Mouse (Mus musculus) spleen, adult 2 months (tissue): ENCODE data around the gene Pkd2. TPM values are rescaled to one million over a fixed set of nuclear protein-coding genes. Genes with fewer than 3 reads are reported as not detected.

Experiments
- DNase-seq, 2 experiments: peaks; one replicate each; pipeline versions ENCODE4 v3.0.0 to v3.0.0-alpha.2; 2012 to 2021; ENCODE audit warnings: low spot score in 2 of 2, low read depth in 1 of 2
- H3K27ac ChIP-seq: fragments of 200-500 bp; 2 replicates; pipeline ENCODE4 v1.5.1; 2012; ENCODE audit warnings: low read length, inconsistent platforms; ENCODE audit not compliant: insufficient read depth
- H3K27me3 ChIP-seq: fragments of 200-500 bp; 2 replicates; pipeline ENCODE4 v1.6.1; 2012; ENCODE audit warnings: mild to moderate bottlenecking, moderate library complexity, low read length, inconsistent platforms; ENCODE audit not compliant: control insufficient read depth, insufficient read depth
- H3K36me3 ChIP-seq: fragments of 200-500 bp; 2 replicates; pipeline ENCODE4 v1.6.1; 2012; ENCODE audit warnings: mild to moderate bottlenecking, low read length, inconsistent platforms; ENCODE audit not compliant: control insufficient read depth, insufficient read depth
- H3K4me1 ChIP-seq: fragments of 200-500 bp; 2 replicates; pipeline ENCODE4 v1.6.1; 2011; ENCODE audit warnings: inconsistent platforms; ENCODE audit not compliant: control insufficient read depth, insufficient read depth, insufficient read length
- H3K4me3 ChIP-seq: fragments of 200-500 bp; 2 replicates; pipeline ENCODE4 v1.5.1; 2011; ENCODE audit warnings: mild to moderate bottlenecking, inconsistent platforms; ENCODE audit not compliant: insufficient read depth, insufficient read length; ENCODE audit errors: extremely low read depth
- CTCF ChIP-seq: fragments of 200-500 bp; IDR thresholded peaks from 2 replicates; pipeline ENCODE4 v1.5.1; 2011; ENCODE audit warnings: mild to moderate bottlenecking, inconsistent platforms; ENCODE audit not compliant: insufficient read depth, insufficient read length, insufficient replicate concordance; ENCODE audit errors: extremely low read depth
- POLR2A ChIP-seq: fragments of 200-500 bp; IDR thresholded peaks from 2 replicates; pipeline ENCODE4 v1.6.1; 2011; ENCODE audit warnings: low read depth, low read length, inconsistent platforms
- WGBS: fragments of 180-500 bp; shearing (Covaris S2); methylation state at CpG from one replicate; pipeline ENCODE4 v1.1.7; 2018; 5-methylcytosine and 5-hydroxymethylcytosine counted together
- polyA plus RNA-seq: library from polyadenylated mRNA; depleted of rRNA; stranded (reverse); fragments of >200 nt; gene quantifications from 2 replicates; pipeline ENCODE4 v1.2.3, GENCODE M21; 2012

Gene Pkd2
- polyA plus RNA-seq, 1 experiment = 5.3 TPM

DNA sequence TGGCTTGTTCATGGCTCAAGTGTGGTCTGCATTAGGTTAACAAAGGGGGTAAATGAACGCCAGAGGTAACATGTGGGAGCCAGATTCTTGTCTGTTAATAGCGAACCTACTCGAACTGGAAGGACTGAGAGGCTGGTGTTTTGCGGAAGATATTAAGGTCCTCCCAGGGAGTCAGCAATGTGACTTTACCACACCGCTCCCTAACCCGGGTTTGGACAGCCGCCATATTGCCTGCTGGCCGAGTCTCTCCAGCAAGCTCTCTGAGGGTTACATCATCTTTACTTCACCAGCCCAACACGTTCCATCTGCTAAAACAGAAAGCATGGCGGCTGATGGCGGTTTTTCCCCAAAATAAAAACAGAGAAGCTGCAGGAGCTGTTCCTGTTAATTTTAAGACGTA, 6.5 kb downstream of the Pkd2 start:
- H3K36me3 ChIP-seq = no peaks in the 10 kb centered on the region
- TF ChIP-seq POLR2A (no peak), CTCF (no peak)
- H3K4me3 ChIP-seq = no peak overlapping the region
- H3K27ac ChIP-seq = no peak overlapping the region
- no peaks in the 10 kb centered on the region for H3K27me3 ChIP-seq
- 91% methylated on average over 12 of the region's 12 CpGs for WGBS
- no peak for DNase-seq
- H3K4me1 ChIP-seq = no peaks in the 10 kb centered on the region

DNA sequence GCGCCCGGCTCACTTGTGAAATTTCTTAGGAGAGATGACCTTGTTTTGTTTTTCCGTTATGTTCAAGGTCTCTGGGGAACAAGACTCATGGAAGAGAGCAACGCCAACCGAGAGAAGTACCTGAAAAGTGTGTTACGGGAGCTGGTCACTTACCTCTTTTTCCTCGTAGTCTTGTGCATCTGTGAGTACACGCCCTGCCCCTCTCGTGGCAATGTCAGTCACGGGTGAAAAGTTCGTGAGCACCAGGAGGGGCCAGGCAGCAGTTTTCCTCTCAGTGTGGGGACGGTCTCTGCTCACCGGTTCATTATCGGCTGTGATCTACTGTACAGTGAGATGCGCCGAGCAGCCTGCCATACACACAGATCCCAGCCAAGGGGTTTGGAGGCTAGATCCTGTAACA, 7.6 kb downstream of the Pkd2 start:
- Histone ChIP-seq H3K4me3 (no peak overlapping the region), H3K27me3 (no peaks in the 10 kb centered on the region), H3K4me1 (no peaks in the 10 kb centered on the region), H3K27ac (no peak overlapping the region), H3K36me3 (no peaks in the 10 kb centered on the region)
- 94% methylated on average over 16 of the region's 16 CpGs for WGBS
- DNase-seq = no peak
- no peak for TF ChIP-seq CTCF
- no peak for TF ChIP-seq POLR2A

DNA sequence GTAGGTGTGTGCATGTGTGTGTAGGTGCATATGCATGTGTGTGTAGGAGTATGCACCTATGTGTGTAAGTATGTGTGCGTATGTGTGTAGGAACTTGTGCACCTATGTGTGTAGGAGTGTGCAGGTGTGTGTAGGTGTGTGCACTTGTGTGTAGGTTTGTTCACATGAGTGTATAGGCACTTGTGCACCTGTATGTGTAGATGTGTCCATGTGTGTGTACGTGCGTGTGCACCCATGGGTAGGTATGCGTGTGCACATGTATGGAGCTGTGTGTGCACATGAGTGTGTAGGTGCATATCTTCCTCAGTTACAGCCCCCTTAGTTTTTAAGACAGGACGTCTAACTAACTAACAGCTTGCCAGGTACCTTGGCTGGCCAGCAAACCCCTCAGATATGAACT, 9.3 kb downstream of the Pkd2 start:
- Histone ChIP-seq H3K4me1 (no peaks in the 10 kb centered on the region), H3K4me3 (no peak overlapping the region), H3K27ac (no peak overlapping the region), H3K36me3 (no peaks in the 10 kb centered on the region), H3K27me3 (no peaks in the 10 kb centered on the region)
- WGBS = 91% methylated on average over 5 of the region's 5 CpGs
- TF ChIP-seq CTCF (no peak), POLR2A (no peak)
- no peak for DNase-seq

DNA sequence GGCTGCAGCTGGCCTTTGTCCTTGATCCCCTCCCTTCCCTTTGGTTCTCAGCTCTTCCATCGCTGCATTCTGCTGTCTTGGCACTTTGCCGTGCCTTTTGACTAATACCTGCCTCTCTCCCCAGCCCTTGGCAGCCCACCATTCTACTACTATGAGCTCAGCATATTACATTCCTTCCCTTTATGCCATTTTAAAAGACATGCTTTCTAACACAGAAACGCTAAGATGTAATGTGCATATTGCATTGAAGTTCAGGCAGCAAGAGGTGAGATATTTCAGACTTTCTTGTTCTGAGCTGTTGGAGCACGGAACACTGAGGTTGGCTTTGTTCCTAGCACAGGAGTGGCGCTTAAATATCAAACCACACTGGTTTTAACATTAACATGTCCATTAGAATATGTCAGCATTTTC, 11.7 kb downstream of the Pkd2 start:
- H3K4me1 ChIP-seq = no peaks in the 10 kb centered on the region
- H3K36me3 ChIP-seq = no peaks in the 10 kb centered on the region
- DNase-seq = no peak
- WGBS = 88% methylated on average over 5 of the region's 5 CpGs
- TF ChIP-seq CTCF (no peak), POLR2A (no peak)
- H3K27ac ChIP-seq = no peak overlapping the region
- no peak overlapping the region for H3K4me3 ChIP-seq
- H3K27me3 ChIP-seq = no peaks in the 10 kb centered on the region

DNA sequence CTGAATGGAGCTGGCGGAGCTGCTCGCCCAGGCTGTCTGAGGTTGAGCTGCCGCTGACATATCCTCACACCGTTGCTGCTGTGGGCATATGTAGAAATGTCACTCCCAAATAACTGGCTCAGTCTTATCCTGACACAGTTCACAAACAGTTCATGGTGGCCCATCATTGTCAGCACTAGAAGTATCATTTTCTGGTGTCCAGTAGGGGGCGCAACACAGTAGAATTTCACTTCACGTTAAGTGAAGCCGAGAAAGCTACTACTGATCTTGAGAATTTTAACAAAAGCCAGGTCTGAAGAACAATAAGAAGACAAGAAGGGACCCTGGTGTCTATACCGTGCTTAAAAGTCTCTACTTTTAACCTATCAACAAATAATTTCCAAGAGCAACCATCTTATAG, 13.1 kb downstream of the Pkd2 start:
- DNase-seq = no peak
- H3K36me3 ChIP-seq = no peaks in the 10 kb centered on the region

DNA sequence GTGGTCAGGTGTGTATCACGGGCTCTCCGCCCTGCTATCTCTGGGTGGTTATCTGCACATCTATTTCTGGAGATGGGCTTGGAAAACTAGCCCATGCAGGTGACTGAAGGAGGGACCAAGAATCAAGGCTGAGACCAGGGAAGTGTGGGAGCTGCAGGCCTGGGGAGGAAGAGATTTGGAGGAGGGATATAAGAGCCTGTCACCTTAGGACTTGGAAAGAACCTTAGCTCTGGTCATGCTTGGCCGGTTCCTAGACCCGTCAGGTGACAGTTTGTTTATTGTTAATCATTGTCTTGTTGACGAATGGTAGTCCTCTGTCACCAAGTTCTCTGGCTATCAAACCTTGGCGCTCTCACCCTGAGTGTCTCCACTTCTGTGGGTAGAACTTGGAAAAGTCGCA, 21.1 kb downstream of the Pkd2 start:
- Histone ChIP-seq H3K4me3 (no peak overlapping the region), H3K27me3 (no peaks in the 10 kb centered on the region), H3K27ac (no peak overlapping the region), H3K4me1 (no peaks in the 10 kb centered on the region), H3K36me3 (no peaks in the 10 kb centered on the region)
- TF ChIP-seq POLR2A (no peak), CTCF (no peak)
- no peak for DNase-seq
- WGBS = 95% methylated on average over 7 of the region's 7 CpGs

More for the DNA sequence above, 13.1 kb downstream of the Pkd2 start:
- H3K4me1 ChIP-seq = no peaks in the 10 kb centered on the region
- no peak overlapping the region for H3K4me3 ChIP-seq
- H3K27ac ChIP-seq = no peak overlapping the region
- no peak for TF ChIP-seq CTCF
- TF ChIP-seq POLR2A = no peak
- no peaks in the 10 kb centered on the region for H3K27me3 ChIP-seq
- 95% methylated on average over 8 of the region's 8 CpGs for WGBS

DNA sequence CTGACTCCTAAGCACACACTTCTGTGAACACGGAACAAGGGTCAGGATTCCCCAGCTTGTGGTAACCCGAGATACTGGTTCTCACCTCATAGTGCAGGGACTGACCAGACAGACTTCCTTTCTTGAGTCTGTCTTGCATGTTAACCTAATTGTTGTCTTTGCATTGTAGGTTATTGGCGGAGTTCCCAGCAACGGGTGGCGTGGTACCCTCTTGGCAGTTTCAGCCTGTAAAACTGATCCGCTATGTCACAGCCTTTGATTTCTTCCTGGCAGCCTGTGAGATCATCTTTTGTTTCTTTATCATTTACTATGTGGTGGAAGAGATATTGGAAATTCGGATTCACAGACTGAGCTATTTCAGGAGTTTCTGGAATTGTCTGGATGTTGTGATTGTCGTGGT, 23.6 kb downstream of the Pkd2 start:
- TF ChIP-seq CTCF = no peak
- no peak for TF ChIP-seq POLR2A
- no peaks in the 10 kb centered on the region for H3K27me3 ChIP-seq
- H3K36me3 ChIP-seq = no peaks in the 10 kb centered on the region
- no peak overlapping the region for H3K27ac ChIP-seq
- no peaks in the 10 kb centered on the region for H3K4me1 ChIP-seq
- no peak overlapping the region for H3K4me3 ChIP-seq
- 87% methylated on average over 8 of the region's 8 CpGs for WGBS
- no peak for DNase-seq

DNA sequence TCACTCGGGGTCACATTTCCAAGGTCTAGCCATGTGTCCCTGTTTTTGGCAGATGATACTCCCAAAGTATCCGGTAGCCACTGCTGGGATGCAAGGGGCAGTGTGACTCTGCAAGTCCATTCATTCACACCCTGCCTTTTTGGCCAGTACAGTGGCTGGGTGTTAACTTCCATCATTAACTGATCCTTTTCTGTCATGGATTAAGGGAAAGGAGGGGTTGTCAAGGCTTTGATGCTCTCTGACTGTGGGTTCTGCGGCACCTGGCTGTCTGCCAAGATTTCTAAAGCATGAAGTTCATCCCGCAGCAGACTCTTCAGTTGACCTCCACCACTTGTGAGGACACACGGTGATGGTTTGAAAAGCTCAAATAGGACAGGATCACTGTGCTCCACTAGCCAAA, 32.3 kb downstream of the Pkd2 start:
- TF ChIP-seq POLR2A (no peak), CTCF (no peak)
- H3K4me3 ChIP-seq = no peak overlapping the region
- no peaks in the 10 kb centered on the region for H3K27me3 ChIP-seq
- no peaks in the 10 kb centered on the region for H3K4me1 ChIP-seq
- no peak for DNase-seq
- H3K36me3 ChIP-seq = no peaks in the 10 kb centered on the region
- no peak overlapping the region for H3K27ac ChIP-seq
- 69% methylated on average over 5 of the region's 5 CpGs for WGBS
